Mouse (Mus musculus): Measurements from ENCODE around the gene Cryge.
"Not testable (repeated sequence)": the region's sequence is repeated elsewhere in the genome, so short reads cannot be mapped to it uniquely, and the experiment has no call there.

Cryge gene

DNA sequence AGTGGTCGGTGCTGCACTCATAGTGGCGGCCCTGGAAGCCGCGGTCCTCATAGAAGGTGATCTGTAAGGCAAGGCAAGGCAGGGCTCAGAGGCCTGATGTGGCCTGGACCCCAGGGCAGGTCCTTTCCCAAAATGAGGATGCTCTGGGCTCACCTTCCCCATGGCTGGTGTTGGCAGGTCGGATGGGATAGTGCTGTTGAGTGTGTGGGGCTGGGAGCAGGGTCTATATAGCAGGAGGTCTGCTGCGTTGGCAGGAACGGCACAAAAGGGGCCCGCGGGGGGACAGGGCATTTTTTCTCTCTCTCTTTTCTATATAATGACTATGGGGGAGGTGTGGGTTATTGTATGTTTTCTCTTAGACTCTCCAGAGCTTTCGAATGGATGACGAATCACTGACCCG lies at the start of gene Cryge:
Gene Cryge, minus strand, starts transcription at position 198 of the 400 bp plus-strand sequence.
- not testable (repeated sequence) for DNase-seq

DNA sequence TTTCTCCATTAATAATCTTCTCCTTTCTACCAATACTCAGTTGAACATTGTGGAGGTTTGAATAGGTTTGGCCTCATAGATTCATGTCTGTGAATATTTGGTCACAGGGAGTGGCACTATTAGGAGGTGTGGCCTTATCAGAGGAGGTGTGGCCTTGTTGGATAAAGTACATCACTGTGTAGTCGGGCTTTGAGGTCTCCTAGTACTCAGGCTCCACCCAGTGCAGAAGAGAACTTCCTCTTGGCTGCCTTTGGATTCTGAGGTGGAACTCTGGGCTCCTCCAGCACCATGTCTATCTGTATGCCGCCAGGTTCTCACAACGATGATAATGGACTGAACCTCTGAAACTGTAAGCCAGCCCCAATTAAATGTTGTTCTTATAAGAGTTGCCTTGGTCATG lies 46.0 kb upstream of the Cryge start:
- no peak for DNase-seq

- DNase-seq = no peak
Measured at GRCm38 (mm10) chr1:65091566-65091965, 40.6 kb upstream of the Cryge start.

GRCm38 (mm10) chr1:65090370-65090769 lies 39.4 kb upstream of the Cryge start:
- peak; percentile 86 for DNase-seq

GRCm38 (mm10) chr1:65088567-65089356 lies 37.8 kb upstream of the Cryge start:
- peak; percentile 27 for DNase-seq

- DNase-seq = no peak
Measured at GRCm38 (mm10) chr1:65082188-65082587, 31.2 kb upstream of the Cryge start, which contains the start of gene Crygb. Gene Crygb (minus strand): TSS chr1:65082288.

DNA sequence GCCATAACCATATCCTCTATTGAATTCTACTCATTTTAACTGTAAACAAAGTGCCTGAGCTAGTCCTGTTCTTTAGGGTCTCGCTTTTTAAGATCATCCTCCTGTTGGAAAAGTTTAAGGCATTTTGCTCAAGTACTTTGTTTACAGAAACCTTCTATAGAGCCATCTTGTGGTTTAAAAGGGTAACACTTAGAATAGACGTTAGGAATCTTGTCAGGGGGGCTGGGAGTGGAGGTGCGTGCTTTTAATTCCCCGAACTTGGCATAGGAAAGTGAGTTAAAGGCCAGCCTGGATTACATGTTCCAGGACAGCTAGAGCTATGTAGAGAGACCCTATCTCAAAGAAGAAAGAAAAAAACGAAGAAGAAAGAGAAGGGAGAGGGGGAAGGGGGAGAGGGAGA lies 24.7 kb upstream of the Cryge start:
- peak; percentile 1 for DNase-seq

GRCm38 (mm10) chr1:65073589-65073988 lies 22.6 kb upstream of the Cryge start, which contains the start of gene Crygc:
Gene Crygc (minus strand): TSS chr1:65073689.
- DNase-seq = no peak

GRCm38 (mm10) chr1:65067842-65068241 lies 16.9 kb upstream of the Cryge start:
- DNase-seq = no peak

- no peak for DNase-seq
Measured at GRCm38 (mm10) chr1:65064201-65064600, 13.3 kb upstream of the Cryge start.

GRCm38 (mm10) chr1:65063352-65063751 lies 12.4 kb upstream of the Cryge start, which contains the start of gene Crygd:
Gene Crygd (minus strand): TSS chr1:65063452.
- no peak for DNase-seq

DNA sequence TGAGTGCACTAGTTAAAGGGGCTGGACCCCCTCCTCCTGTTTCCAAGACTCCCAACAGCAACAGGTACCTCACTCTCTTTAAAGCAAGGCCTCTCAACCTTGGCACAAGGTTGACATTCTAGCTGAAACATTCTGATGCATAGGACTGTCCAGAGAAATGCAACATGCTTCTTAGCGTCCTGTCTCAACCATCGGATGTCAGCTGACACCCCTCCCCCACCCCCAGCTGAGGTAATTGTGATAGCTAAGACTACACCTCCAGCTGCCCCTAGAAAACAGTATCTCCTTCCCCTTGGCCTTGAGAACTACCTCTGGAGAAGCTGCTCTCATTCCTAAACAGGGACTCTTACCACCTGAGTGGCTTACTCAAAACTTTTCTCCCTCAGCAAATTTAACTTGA lies 1.2 kb upstream of the Cryge start:
- no peak for DNase-seq

GRCm38 (mm10) chr1:65051696-65052095 lies 747 bp upstream of the Cryge start:
- DNase-seq = no peak

DNA sequence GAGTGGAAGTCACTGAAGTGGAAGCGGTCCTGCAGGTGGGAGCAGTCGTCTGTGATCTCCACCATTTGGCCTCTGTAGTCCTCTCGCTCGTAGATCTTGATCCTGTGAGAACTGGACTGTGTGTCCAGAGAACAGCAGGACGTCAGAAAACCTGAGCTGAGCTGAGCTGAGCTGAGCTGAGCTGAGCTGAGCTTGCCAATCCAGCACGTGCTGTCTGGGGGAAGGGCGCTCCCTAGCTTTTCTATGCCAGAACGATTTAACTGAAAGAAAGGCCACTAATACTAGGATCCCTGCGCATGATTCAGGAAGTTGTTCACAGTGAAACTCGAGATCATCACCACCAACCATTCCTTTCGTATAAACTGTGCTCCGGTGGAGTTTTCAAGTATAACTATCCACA lies 2.2 kb downstream of the Cryge start:
- DNase-seq = peak; percentile 4

- peak; percentile 40 for DNase-seq
Measured at GRCm38 (mm10) chr1:65046401-65047109, 4.4 kb downstream of the Cryge start.

- no peak for DNase-seq
Measured at GRCm38 (mm10) chr1:65043433-65043832, 7.5 kb downstream of the Cryge start.

GRCm38 (mm10) chr1:65041837-65042236 lies 9.1 kb downstream of the Cryge start:
- DNase-seq = peak; percentile 14

DNA sequence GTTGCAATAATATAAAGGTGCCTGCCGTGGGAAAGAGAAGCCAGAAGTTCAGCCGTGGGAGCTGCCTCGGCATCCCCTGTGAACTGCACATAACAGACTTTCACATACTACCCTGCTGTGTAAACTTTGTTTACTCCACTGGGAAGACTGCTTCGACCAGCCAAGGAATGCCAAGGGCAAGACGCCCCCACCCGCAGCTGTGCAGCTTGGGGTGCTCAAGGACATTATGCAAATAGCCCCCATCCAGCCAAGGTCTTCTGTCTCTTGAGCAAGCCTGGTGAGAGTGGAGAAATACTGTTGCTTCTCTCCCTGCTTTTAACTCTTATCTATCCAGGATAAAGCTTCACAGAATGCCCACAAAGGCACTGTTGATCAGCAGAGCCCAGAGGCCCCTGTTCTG lies 10.1 kb downstream of the Cryge start:
- DNase-seq = peak; percentile 3

- DNase-seq = no peak
Measured at GRCm38 (mm10) chr1:65039679-65040078, 11.3 kb downstream of the Cryge start.

DNA sequence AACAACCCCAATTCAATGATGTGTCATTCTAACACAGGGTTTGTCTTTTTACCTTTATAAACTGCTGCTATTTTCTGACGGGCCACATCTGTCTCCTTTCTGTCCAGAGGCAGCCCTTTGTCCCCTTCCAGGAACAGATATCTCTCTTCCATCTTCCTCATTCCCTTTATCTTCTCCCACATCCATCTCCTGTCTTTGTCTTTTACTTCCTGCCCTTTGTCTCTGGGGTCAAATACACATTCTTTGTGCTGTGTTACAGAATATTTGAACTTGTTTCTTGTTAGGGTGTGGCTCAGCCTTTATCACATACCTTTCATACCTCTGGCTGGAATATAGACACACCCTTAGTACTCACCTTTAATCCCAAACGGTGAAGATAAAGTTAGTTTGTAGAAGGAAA lies 13.4 kb downstream of the Cryge start:
- DNase-seq = no peak

DNA sequence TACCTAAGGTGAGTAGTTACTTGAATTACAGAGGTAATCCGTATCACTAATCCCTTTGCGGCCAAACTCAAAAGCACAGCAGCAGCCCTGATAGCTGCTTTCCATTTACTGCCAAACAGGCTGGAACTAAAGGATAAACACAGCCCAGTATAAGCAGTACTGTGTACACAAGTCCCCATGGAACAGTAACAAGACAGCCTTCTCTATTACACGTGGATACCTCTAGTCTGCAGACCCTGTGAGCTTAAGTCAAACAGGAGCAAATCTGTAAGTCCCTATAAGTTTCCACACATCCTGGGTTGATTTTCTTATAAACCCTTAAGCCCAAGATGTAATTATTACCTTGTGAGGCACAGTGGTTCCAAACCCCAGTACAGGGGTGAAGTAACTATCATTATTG lies 15.4 kb downstream of the Cryge start:
- no peak for DNase-seq

DNA sequence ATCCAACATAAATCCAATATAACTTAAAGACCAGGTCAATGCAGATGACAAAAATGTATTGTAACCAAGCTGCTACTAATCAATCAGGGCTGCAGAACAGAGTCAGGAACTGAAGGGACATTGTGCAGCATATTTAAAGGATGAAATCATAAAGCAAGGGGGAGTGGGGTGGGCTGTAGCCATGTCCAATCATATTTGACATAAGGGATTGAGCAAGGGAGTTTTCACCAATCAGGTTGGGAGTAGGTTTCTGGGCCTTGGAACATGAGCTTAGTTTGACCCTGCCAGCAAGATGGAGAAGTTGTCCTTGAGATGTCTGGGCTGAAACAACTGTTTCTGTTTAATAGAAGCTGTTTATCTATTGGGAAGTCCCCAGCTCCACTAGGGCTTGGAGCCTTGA lies 18.3 kb downstream of the Cryge start, which contains the start of gene Akr1cl:
Gene Akr1cl, minus strand, starts transcription at position 119 of the 400 bp plus-strand sequence.
- DNase-seq = no peak

- DNase-seq = no peak
Measured at GRCm38 (mm10) chr1:65028206-65028605, 22.7 kb downstream of the Cryge start.

GRCm38 (mm10) chr1:65012726-65013125 lies 38.2 kb downstream of the Cryge start:
- DNase-seq = no peak

Data from lung, postnatal 36 days (tissue).